Mouse (Mus musculus) kidney, embryonic 15.5 days (tissue): ENCODE data around the gene Emd. TPM values are rescaled to one million over a fixed set of nuclear protein-coding genes. Genes with fewer than 3 reads are reported as not detected.

ENCODE experiments used
- ATAC-seq: fragments of 200-750 bp; cut with Nextera tagmentation; replicated peaks from 2 replicates; pipeline ENCODE4 v1.8.0; 2017; ENCODE audit warnings: moderate TSS enrichment; ENCODE audit not compliant: low FRiP score
- H3K27ac ChIP-seq: fragments of 300-500 bp; sonication (generic); 2 replicates; pipeline ENCODE4 v1.5.1; 2015; ENCODE audit warnings: mild to moderate bottlenecking, inconsistent platforms
- H3K27me3 ChIP-seq: fragments of 300-500 bp; sonication (generic); 2 replicates; pipeline ENCODE4 v1.6.1; 2015; ENCODE audit warnings: inconsistent platforms
- H3K36me3 ChIP-seq: fragments of 300-500 bp; sonication (generic); 2 replicates; pipeline ENCODE4 v1.6.1; 2015; ENCODE audit warnings: inconsistent platforms
- H3K4me1 ChIP-seq: fragments of 300-500 bp; sonication (generic); 2 replicates; pipeline ENCODE4 v1.6.1; 2015; ENCODE audit warnings: inconsistent platforms
- H3K4me2 ChIP-seq: fragments of 300-500 bp; sonication (generic); 2 replicates; pipeline ENCODE4 v1.6.1; 2015; ENCODE audit warnings: moderate library complexity, mild to moderate bottlenecking, inconsistent platforms
- H3K4me3 ChIP-seq: fragments of 300-500 bp; sonication (generic); replicated peaks from 2 replicates; pipeline ENCODE4 v1.5.1; 2015; ENCODE audit warnings: mild to moderate bottlenecking, inconsistent platforms
- H3K9ac ChIP-seq: fragments of 300-500 bp; sonication (generic); 2 replicates; pipeline ENCODE4 v1.6.1; 2015; ENCODE audit warnings: mild to moderate bottlenecking, inconsistent platforms
- H3K9me3 ChIP-seq: fragments of 300-500 bp; sonication (generic); replicated peaks from 2 replicates; pipeline ENCODE4 v1.6.1; 2016; ENCODE audit warnings: inconsistent platforms
- WGBS: fragments of 180-500 bp; shearing (Covaris S2); methylation state at CpG from one replicate; pipeline ENCODE4 v1.1.7; 2015; ENCODE audit warnings: mixed read lengths; 5-methylcytosine and 5-hydroxymethylcytosine counted together
- polyA plus RNA-seq: library from polyadenylated mRNA; unstranded; fragments of >200 nt; fragmentation: Nextera tagmentation; extraction: Ambion mirVana; gene quantifications from 2 replicates; pipeline ENCODE4 v1.2.1, GENCODE M21; 2015

Gene Emd
- polyA plus RNA-seq, 1 experiment from 2014 or later, result 27.9 TPM

DNA sequence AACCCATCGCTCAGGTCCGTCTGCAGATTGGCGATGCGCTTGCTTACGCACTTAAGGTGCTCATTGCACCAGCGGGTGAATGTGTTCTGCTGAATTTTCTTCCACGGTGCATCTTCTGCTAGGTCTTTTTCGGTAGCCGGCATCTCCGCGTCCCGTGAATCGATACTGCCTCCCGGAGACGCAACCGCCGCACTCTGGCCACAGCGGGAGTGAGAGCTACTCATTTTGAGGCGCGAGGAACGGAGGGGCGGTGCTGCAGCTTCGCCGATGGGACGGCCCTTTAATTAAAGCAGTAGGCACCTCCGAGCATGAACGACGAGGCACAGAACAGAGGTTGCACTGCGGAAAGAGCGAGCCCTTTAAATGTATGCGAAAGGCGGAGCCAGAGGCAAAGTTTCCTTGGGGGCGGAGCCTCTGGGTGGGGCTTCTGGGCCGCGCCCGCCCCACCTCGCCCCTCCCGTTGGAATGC is 8.2 kb upstream of the Emd start:
- 0 out of 2 replicates have a peak, but pooled peaks cover 14% of the 10 kb centered on the region for H3K4me1 ChIP-seq
- peaks cover 24% of the 10 kb centered on the region for H3K36me3 ChIP-seq
- 16% methylated on average over 38 of the region's 38 CpGs for WGBS
- peak overlapping the region; percentile 62 for H3K4me3 ChIP-seq
- peak overlapping the region; percentile 64 for H3K9ac ChIP-seq
- H3K4me2 ChIP-seq, result peak overlapping the region; percentile 59
- peak; percentile 90 for ATAC-seq
- H3K27me3 ChIP-seq, result no peaks in the 10 kb centered on the region
- peak overlapping the region; percentile 90 for H3K27ac ChIP-seq
- no peaks in the 10 kb centered on the region for H3K9me3 ChIP-seq

GRCm38 (mm10) chrX:74246693-74247092 is 7.8 kb upstream of the Emd start:
- ATAC-seq, result peak; percentile 42
- WGBS, result 25% methylated on average over 15 of the region's 15 CpGs
- Histone ChIP-seq H3K9ac (0 out of 2 replicates have a peak overlapping the region, but pooled peaks have one; percentile 35), H3K4me1 (0 out of 2 replicates have a peak, but pooled peaks cover 14% of the 10 kb centered on the region), H3K4me2 (peak overlapping the region; percentile 59), H3K4me3 (peak overlapping the region; percentile 62), H3K27ac (peak overlapping the region; percentile 90), H3K27me3 (no peaks in the 10 kb centered on the region), H3K36me3 (peaks cover 19% of the 10 kb centered on the region), H3K9me3 (no peaks in the 10 kb centered on the region)

DNA sequence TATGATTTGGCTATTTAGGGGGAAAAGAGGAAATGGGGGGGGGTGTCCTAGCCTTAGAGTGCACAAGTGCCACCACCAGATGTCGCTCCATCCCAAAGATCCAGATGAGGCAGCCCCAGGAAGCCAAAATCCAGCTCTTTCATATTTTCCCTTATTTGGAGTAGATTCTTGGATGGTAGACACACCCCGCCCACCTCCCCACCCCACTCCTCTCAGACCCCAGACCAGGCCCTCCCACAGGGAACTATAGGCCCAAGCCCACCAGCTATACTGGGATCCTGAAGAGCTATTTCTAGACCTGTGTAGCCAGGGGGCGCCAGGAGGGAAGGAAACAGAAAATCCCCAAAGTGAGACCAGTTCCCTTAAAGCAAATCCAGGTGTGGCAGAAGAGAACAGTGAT is 5.8 kb upstream of the Emd start:
- Histone ChIP-seq H3K4me1 (0 out of 2 replicates have a peak, but pooled peaks cover 11% of the 10 kb centered on the region), H3K9me3 (no peaks in the 10 kb centered on the region), H3K36me3 (no peaks in the 10 kb centered on the region; the same call in 1 of the 2 replicates), H3K4me2 (peak overlapping the region; percentile 70), H3K4me3 (peak overlapping the region; percentile 47), H3K27me3 (no peaks in the 10 kb centered on the region), H3K27ac (peak overlapping the region; percentile 71), H3K9ac (no peak overlapping the region)
- 15% methylated on average over 3 of the region's 3 CpGs for WGBS
- ATAC-seq, result 0 out of 2 replicates have a peak, but pooled peaks have one; percentile 1

- 15% methylated on average over 38 of the region's 38 CpGs for WGBS
- Histone ChIP-seq H3K27ac (peak within 1 kb of the TSS; percentile 71), H3K36me3 (no peaks in the 10 kb centered on the region), H3K9ac (peak within 1 kb of the TSS; percentile 48), H3K4me1 (0 out of 2 replicates have a peak, but pooled peaks cover 7% of the 10 kb centered on the region), H3K9me3 (no peaks in the 10 kb centered on the region), H3K4me3 (peak within 1 kb of the TSS; percentile 47), H3K4me2 (peak within 1 kb of the TSS; percentile 70), H3K27me3 (no peaks in the 10 kb centered on the region)
- no peak for ATAC-seq
Observed at GRCm38 (mm10) chrX:74249615-74250014, 4.9 kb upstream of the Emd start, which contains the start of gene Flna. TSS of gene Flna (minus strand) at chrX:74249820.

GRCm38 (mm10) chrX:74254888-74255565 is 540 bp downstream of the Emd start:
- Histone ChIP-seq H3K27ac (peak overlapping the region; percentile 94), H3K4me2 (peak overlapping the region; percentile 63), H3K4me1 (peaks cover 5% of the 10 kb centered on the region), H3K9ac (peak overlapping the region; percentile 74), H3K36me3 (peaks cover 30% of the 10 kb centered on the region), H3K4me3 (peak overlapping the region; percentile 60), H3K27me3 (no peaks in the 10 kb centered on the region), H3K9me3 (no peaks in the 10 kb centered on the region)
- ATAC-seq, result peak; percentile 77
- 21% methylated on average over 31 of the region's 31 CpGs for WGBS

DNA sequence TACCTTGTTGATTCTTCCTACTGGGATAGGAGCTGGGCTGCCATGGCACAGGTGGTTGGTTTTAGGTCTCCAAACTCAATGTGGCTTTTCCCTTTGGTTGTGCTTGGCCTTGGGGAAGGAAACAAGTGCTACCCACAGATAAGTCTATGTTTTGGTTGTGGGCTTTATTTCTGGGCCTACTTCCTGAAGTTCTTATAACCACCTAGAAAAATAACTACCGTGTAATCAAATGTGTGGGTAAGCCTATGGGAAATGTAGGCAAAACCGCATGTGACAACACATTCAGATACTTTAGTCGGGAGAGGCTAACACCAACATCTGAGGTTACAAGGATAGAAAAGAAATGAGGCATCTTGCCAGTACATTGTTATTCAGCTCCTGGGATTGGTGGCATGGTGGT is 3.3 kb downstream of the Emd start:
- Histone ChIP-seq H3K4me3 (no peak overlapping the region), H3K36me3 (peaks cover 33% of the 10 kb centered on the region), H3K9ac (no peak overlapping the region), H3K27me3 (no peaks in the 10 kb centered on the region), H3K27ac (no peak overlapping the region), H3K4me2 (no peak overlapping the region), H3K9me3 (no peaks in the 10 kb centered on the region), H3K4me1 (peaks cover 5% of the 10 kb centered on the region)
- WGBS, result 94% methylated on average over 3 of the region's 3 CpGs
- no peak for ATAC-seq

GRCm38 (mm10) chrX:74269736-74270061 is 15.2 kb downstream of the Emd start:
- no peaks in the 10 kb centered on the region for H3K9me3 ChIP-seq
- peak overlapping the region; percentile 56 for H3K4me2 ChIP-seq
- no peaks in the 10 kb centered on the region for H3K27me3 ChIP-seq
- 0 out of 2 replicates have a peak, but pooled peaks cover 14% of the 10 kb centered on the region for H3K36me3 ChIP-seq
- H3K9ac ChIP-seq, result peak overlapping the region; percentile 45; the same call in 1 of the 2 replicates
- H3K4me1 ChIP-seq, result 0 out of 2 replicates have a peak, but pooled peaks cover 4% of the 10 kb centered on the region
- peak overlapping the region; percentile 61 for H3K4me3 ChIP-seq
- peak; percentile 44 for ATAC-seq
- WGBS, result 27% methylated on average over 3 of the region's 3 CpGs
- peak overlapping the region; percentile 96 for H3K27ac ChIP-seq

DNA sequence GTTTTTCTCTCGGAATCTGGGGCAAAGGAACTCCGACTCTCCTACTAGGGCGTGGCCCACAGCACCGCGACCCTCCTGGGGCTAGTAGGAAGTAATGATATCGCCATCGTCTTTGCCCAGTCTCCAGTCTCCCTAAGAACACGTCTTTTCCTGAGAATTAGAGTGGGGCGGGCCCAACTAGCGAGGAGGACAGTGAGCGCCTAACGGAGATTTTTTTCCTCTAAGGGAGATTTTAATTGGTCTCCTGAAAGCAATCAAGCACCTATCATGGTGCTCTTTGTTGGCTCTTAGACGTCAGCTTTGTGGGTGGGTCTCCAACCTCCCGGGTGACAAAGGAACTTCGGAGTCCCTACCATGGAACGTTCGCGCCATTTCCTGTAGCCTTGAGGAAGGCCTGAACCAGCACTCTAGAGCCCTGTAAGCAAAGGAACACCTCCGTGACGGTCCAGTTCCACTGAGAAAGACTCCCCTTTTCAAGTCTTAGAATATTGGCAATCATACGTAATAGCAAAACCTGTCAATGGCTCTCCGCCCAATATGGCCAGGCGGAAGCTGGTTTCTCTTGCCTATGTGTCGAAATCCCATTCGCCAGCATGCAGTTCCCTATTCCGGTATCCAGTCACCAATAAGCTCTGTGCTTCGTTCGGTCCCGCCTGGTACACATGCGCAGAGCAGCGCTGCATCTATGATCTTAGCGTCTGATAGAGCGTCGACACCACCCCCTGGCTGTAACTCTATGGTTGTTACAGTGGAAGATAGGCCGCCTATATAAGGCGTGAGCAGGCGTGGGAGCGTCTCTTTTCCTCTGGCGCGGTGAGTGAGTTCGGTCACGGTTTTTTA is 15.8 kb downstream of the Emd start, which contains the start of gene Rpl10:
TSS of gene Rpl10 (plus strand) at position 751 of the 840 bp plus-strand sequence.
- Histone ChIP-seq H3K27me3 (no peaks in the 10 kb centered on the region), H3K9me3 (no peaks in the 10 kb centered on the region), H3K4me3 (peak within 1 kb of the TSS; percentile 61), H3K4me2 (peak within 1 kb of the TSS; percentile 56), H3K27ac (peak within 1 kb of the TSS; percentile 96), H3K36me3 (0 out of 2 replicates have a peak, but pooled peaks cover 14% of the 10 kb centered on the region), H3K4me1 (0 out of 2 replicates have a peak, but pooled peaks cover 4% of the 10 kb centered on the region), H3K9ac (peak within 1 kb of the TSS; percentile 70)
- WGBS, result 14% methylated on average over 42 of the region's 42 CpGs
- peak; percentile 95 for ATAC-seq

- Histone ChIP-seq H3K9me3 (no peaks in the 10 kb centered on the region), H3K27me3 (no peaks in the 10 kb centered on the region), H3K4me3 (peak overlapping the region; percentile 61), H3K36me3 (0 out of 2 replicates have a peak, but pooled peaks cover 14% of the 10 kb centered on the region), H3K9ac (peak overlapping the region; percentile 70), H3K27ac (peak overlapping the region; percentile 79), H3K4me2 (peak overlapping the region; percentile 56), H3K4me1 (0 out of 2 replicates have a peak, but pooled peaks cover 4% of the 10 kb centered on the region)
- ATAC-seq, result no peak
- 19% methylated on average over 27 of the region's 27 CpGs for WGBS
Observed at GRCm38 (mm10) chrX:74270902-74271551, 16.5 kb downstream of the Emd start.

DNA sequence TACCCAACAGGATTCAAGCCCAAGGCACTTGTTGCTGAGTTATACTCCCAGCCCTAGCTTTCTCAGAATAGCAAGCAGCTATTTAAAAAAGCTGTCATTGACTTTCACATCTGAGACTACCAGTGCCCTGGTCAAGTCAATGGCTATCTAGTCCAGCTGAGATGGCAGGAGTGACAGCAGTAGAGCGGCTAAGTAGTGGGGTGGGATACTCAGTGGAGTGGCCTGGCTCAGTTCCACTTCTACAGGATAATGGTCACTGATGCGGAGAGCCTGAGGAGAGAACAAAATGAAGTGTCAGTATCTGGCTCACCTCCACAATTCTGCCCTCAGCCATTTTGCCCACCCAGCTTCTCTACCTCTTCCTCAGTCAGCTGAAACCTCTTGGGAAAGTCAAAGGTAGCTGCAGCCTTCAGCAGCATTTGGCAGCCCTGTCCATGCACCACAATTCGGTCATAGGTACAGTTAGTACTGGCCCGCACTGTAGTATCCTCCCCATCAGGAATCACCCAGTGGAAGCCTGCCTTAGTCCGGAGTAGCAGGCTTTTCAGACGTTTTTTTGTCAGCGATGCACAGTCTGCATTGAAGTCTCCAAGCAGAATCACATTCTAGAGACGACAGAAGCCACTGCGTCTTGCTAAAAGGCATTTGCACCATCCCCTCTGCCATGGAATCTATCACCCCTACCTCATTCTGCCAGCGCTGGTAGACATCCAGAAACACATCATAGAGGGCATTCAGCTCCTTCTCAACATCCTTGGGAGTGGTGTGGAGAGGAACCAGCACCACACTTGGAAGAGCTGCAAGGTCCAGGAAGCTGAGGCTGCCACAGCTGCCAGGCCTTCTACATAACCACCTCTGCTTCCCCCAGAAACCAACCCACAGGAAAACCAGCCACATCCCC is 19.2 kb downstream of the Emd start:
- no peak for ATAC-seq
- Histone ChIP-seq H3K27ac (peak overlapping the region; percentile 27; the same call in 1 of the 2 replicates), H3K9ac (no peak overlapping the region)

More for the DNA sequence above, 19.2 kb downstream of the Emd start:
- no peaks in the 10 kb centered on the region for H3K27me3 ChIP-seq
- WGBS, result 36% methylated on average over 10 of the region's 10 CpGs
- 0 out of 2 replicates have a peak, but pooled peaks cover 14% of the 10 kb centered on the region for H3K36me3 ChIP-seq
- H3K4me2 ChIP-seq, result no peak overlapping the region
- 0 out of 2 replicates have a peak, but pooled peaks cover 4% of the 10 kb centered on the region for H3K4me1 ChIP-seq
- H3K9me3 ChIP-seq, result no peaks in the 10 kb centered on the region
- no peak overlapping the region for H3K4me3 ChIP-seq
